Mouse (Mus musculus) ZHBTc4 (cell line): Measurements from ENCODE around the gene Zfand3.

Source experiments
- DNase-seq: peaks from one replicate; pipeline ENCODE4 v3.0.0-alpha.2; 2011; ENCODE audit warnings: low read depth, low spot score

Gene Zfand3

GRCm38 (mm10) chr17:30051523-30052346 is 47.2 kb downstream of the Zfand3 start:
- DNase-seq = no peak

GRCm38 (mm10) chr17:30052347-30052742 is 47.8 kb downstream of the Zfand3 start:
- DNase-seq = no peak

DNA sequence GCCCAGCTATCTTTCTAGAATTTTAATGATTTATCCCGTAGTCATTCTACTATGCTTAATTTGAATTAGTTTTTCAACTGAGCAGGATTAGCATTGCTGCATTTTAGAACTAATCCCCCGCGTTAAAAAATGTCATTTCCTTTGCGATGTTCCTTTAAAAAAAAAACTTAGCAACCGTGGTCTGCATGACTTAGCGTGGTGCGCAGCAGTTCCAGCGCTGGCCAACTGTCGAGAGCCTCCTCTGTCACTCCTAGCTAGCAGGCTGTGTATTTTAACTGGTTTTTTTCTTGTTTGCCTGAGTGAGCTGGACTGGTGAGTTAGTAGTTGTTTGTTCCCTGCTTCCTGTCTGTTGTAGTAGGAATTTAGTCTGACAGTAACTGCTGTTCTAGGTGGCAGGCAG is 48.9 kb downstream of the Zfand3 start:
- no peak for DNase-seq

GRCm38 (mm10) chr17:30053871-30054270 is 49.3 kb downstream of the Zfand3 start:
- no peak for DNase-seq

- DNase-seq = no peak
These were observed 51.7 kb downstream of the Zfand3 start for GRCm38 (mm10) chr17:30056226-30056625.

DNA sequence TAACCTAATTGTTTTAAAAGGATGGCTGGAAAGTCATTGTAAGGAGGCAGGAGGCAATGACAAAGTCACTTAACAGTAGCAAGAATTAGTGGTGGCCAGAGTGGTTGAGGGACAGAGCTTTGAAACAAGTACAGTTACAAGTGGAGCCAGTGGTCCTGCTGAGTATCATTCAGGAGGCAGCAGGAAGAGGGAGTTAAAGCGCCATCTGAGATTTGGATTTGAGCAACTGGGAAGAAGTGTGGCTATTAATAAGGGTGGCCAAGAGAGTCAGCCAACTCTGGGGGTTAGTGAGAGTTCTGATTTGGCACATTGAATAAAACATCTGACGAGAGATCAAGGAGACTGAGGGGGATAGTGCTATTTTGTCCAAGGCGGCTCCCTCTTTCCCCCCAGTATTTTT is 54.1 kb downstream of the Zfand3 start:
- DNase-seq = no peak

DNA sequence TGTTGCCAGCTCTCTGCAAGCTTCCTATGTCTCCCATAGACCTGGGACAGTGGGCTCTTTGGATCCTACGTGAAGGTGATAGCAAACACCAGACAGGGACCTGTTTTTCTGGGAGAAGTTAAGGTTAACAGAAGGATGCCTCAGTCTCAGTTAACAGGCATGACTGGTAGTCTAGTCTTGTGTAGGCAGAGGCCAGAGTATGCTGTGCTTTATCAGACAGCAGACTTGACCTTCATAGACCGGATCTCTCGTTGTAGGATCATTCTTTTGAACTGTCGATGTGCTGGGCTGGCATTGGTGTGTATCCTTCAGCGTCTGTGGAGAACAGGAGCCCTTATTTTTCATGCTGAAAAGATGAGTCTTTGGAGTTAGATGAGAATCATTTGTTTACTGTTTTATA is 54.5 kb downstream of the Zfand3 start:
- no peak for DNase-seq

DNA sequence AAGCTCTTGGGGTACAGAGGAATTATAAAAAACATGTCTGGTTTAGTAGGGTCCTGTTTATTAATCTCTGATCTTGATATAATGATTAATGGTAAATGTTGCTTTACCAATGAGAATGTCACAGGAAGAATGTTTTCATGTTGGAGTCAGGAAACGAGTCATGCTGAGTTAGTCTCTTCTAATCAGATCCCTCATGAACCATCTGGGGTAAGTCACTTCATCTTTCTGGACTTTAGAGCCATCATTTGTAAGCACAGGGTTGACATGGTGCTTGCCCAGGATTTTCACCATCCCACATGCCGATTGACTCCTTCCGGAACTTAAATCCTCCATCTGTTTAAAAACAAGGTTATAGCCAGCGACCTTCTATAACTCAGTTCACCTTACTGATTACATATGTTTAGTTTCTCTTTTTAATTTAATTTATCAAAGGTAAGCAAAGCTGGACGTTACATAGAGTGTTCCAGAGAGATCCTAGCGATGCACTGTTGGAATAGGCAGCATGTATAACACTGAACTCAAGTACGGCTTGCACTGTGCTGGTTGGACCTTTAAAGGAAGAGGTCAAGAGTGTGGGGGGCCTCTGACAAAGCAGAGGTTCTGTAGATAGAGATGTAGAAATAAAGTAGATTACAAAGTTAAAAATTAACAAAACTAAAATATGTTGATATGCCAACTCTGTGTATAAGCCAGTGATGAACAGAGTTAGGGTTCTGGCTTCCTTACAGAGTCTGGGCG is 56.7 kb downstream of the Zfand3 start:
- no peak for DNase-seq

- no peak for DNase-seq
These were observed 59.3 kb downstream of the Zfand3 start for GRCm38 (mm10) chr17:30063849-30064248.

DNA sequence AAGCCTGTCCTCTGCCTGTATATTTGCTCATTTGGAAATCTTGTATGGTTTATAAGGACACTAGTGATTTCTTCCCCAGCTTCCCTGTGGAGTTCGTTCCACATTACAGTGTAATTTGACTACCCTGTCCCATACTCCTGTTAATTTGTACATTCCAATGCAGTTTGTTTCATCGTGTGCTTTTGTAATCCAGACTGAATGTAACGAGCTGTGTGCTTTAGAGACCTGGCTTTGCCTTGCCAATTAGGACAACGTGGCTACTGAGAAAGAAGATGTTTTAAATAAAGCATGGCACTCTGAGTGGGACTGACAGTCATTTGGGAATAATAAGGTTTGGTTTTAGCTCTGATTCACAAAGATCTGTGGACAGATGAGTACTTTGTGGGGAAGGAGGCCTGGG is 60.2 kb downstream of the Zfand3 start:
- DNase-seq = no peak

GRCm38 (mm10) chr17:30069776-30070175 is 65.2 kb downstream of the Zfand3 start:
- DNase-seq = no peak

DNA sequence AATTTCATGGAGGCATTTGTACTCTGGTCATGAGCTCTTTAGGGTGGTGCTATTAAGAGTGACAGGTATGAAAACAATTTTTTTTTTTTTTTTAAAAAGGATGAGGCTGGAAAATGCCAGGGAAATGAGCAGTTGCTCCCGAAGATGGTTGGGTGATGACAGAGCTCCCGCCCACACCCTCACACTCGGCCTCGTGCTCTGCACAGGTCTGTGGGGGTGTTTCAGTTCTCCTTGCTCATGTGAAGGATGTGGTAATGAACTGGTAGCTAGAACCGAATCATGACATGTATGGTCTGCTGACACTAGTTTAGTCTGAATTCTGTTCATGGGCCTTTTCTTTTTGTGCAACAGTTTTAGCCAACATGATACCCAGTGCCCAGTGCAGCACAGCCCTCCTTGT is 66.1 kb downstream of the Zfand3 start:
- no peak for DNase-seq

DNA sequence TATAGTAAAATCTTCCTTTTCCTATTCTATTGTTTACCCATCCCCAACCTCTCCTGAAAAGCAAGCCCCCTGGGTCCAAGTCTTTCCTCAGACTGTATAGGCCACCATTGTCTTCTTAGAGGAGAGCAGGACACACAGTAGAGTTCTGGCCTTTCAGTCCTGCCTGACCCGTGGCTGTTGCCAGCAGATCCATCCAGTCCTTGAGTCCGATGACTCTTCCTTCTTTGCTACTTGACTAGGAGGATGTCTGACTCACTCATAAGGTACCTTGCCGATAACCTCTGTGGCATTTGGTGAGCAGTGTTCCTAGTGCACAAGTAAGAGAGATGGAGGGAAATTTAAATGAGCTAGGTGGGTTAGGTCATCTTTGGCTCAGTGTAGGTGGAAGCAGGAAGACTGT is 68.1 kb downstream of the Zfand3 start:
- no peak for DNase-seq

DNA sequence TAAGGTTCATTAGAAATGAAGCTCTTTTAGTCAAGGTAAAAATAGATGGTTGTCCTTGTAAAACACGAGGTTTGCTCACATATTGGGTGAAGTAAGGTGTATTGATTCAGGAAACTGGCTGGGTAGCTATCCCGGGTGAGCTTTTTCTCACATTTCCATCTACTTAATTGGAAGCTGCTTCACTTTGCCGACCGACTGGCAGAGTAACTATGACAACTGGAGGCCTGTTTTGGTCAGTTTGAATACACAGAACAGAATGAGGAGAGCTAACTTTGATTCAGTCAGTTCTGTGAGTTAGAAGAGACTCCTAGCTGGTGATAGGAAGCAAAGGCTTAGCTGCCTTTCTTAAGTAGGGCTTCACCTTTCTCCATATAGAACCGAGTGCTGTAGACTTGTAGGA is 71.4 kb downstream of the Zfand3 start:
- no peak for DNase-seq

- no peak for DNase-seq
These were observed 79.5 kb downstream of the Zfand3 start for GRCm38 (mm10) chr17:30084007-30084406.

GRCm38 (mm10) chr17:30086695-30087094 is 82.2 kb downstream of the Zfand3 start:
- DNase-seq = no peak

GRCm38 (mm10) chr17:30088431-30088830 is 83.9 kb downstream of the Zfand3 start:
- no peak for DNase-seq

GRCm38 (mm10) chr17:30090416-30090815 is 85.9 kb downstream of the Zfand3 start:
- DNase-seq = no peak

DNA sequence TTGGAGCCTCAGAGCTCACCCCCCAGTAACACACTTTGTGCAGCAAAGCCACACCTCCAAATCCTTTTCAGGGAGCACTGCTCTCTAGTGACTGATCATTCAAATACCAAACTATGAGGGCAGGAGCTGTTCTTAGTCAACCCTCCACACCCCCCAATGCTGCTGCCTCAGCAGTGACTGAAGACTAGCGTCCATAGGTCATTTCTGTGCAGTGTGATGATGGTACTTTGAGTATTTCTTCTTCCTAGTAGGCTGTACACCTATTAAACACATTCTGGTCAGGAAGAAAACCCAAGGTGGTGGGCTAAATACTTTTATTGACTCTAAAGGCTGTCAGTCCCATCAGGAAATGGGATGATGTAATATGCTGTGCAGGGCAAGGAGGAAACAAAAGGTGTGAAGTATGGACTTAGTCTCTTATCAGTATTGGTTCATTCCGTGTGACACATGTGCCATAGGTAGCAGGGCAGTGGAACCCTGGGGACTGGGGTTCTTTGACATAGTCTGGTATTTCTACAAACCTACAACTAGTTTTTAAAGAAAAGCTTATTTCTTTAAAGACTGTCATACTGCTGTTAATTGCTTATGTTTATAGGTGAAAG is 88.7 kb downstream of the Zfand3 start:
- no peak for DNase-seq

DNA sequence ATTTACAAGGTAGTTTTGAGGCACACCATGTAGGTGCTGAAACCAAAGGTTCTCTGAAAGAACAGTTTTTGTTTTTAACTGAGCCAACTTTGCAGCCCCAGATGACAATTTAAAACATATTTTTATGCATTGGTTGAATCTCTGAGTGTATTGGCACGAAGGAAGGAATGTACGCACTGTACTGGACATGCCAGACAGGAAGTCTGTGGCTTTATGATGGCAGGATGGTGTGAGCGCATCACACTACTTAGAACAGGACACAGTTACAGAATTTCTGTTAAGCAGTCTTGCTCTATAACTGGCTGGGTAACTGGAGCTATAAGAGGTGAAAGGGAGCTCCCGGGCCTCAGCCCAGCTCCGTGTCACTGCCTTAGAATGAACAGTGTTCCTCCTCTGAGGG is 92.6 kb downstream of the Zfand3 start:
- DNase-seq = no peak

DNA sequence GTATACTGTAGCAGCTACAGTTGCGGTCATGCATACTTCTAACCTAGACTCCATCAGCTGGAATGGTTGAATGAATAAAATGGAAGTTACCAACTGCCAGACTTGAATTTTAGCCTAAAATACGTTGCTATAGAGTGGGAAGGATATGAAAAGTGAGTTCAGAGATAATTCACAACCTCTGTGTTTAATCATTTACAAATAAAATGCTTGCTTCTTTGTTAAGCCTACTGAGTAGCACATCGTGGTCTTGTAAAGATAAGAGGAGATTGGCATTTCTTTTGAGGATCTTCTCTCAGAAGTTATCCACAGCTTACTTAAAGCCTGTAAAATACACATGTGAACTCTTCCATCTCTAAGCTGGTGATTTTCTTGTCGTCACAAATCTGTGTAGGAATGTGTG is 93.1 kb downstream of the Zfand3 start:
- DNase-seq = no peak

DNA sequence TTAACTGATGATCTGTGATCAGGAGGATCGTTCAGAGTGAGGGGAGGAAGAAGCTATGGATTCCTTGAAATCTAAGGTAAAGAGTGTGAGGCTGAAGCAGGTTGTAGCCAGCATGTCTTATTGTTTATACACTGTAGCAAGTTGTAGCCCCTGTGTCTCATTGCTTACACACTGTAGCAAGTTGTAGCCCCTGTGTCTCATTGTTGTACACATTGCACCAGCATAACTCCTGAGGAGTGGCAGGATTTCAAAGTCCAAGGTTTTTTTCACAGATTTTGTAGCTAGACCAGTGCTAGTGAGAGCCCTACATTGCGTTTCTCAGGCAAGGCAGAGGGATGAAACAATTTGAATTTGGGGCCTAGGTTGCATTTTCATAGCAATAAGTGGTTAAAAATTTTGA is 95.1 kb downstream of the Zfand3 start:
- DNase-seq = no peak

DNA sequence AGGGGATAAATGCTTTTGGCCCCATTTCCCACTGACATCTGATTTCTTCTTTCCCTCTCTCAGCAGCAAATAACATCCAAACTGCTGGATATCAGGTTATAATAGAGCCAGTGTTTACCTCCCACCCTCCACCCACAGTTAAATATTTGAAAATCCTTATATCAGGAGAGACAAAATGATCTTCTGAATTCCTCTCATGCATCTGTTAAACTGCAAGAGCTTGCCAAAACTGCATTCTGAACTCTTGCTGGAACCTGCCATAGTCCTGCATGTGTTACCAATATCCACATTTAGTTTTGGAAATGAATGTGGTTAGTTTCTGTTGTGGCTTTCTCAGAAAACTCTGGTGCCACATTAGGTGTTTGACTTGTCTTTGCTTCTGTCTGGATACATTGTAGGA is 97.3 kb downstream of the Zfand3 start:
- no peak for DNase-seq
